Mouse (Mus musculus) left cerebral cortex, adult 8-10 months (tissue): Measurements from ENCODE around the gene Dffa. TPM values are rescaled to one million over a fixed set of nuclear protein-coding genes. Genes with fewer than 3 reads are reported as not detected.
"Not testable (repeated sequence)": the region's sequence is repeated elsewhere in the genome, so short reads cannot be mapped to it uniquely, and the experiment has no call there.

Experiments
- DNase-seq, 2 experiments: peaks; one replicate each; pipeline ENCODE4 v3.0.0; 2022; ENCODE audit warnings: low spot score in 2 of 2
- total RNA-seq, 4 experiments: library from RNA; stranded (reverse); gene quantifications; 2 replicates each; pipeline ENCODE4 v1.2.4; 2022

The Dffa gene
- total RNA-seq, 4 experiments from 2014 or later = 55.8 to 62.6 (median 58.1) TPM

DNA sequence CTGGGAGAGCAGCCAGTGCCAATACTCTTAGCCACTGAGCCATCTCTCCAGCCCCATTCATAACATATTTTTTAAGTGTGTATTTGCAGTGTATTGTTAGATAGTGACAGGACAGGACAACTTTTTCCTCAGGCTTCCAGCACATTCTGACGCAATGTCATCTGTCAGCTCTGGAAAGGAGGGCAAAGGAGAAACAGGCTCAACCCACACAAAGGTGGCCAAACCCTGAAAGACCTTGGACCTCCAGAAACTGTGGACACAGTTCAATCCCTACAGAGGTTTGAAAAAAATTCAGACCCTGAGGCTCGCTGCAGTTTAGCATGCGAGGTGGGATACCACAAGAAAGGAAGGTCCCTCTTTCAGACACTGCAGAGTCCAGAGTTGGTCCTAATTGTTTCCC lies 6.0 kb upstream of the Dffa start:
- no peak for DNase-seq

DNA sequence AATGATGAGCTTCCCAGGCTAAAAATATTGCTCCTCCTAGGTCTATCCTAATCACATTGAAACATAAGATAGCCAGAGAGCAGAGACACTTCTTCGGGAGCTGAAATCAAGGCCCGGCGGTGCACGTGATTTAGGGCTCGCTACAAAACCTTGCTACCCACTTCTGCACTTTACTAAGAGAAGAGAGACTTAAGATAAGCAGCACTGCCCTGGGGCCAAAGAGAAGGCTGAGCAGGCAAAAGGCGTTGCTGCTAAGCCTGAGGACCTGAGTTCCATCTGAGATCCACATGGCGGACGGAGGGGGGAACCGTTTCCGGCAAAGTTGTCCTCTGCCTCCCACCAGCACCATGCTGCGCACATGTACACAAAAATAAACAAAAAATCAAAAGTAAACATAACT lies 5.4 kb upstream of the Dffa start:
- no peak for DNase-seq

DNA sequence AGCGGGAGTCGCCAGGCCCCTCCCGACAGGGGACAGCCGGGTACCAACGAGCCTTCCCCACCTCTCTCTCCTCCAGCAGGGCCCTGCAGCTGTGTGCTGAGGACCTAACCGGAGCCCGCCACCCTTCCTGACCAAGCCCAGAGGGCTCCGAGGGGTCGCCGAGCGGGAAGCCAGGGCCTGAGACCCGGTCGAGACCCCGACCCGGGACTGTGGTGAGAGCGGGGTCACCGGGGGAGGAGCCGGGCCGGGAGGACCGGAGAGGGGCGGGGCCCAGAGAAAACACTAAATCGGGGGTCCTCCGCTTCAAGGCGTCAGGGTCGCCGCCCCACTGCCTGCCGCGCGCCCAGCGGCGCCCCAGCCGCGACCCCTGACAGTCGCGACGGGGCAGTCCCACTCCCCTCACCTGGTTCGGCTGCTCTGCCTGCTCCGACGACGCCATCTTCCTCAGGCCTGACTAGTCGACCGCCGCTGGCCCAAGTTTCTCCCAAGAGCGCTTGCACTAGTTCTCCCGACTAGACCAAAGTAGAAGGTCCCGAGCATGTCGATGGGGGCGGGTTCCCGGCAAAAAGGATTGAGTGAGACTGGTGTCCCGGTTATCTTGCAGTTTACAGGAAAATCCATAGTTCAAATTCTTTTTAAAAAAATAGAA lies 4.5 kb upstream of the Dffa start, which contains the start of gene Pex14:
Gene Pex14, minus strand, starts transcription at position 508 of the 649 bp plus-strand sequence.
- DNase-seq = peak; percentile 80 to 87

DNA sequence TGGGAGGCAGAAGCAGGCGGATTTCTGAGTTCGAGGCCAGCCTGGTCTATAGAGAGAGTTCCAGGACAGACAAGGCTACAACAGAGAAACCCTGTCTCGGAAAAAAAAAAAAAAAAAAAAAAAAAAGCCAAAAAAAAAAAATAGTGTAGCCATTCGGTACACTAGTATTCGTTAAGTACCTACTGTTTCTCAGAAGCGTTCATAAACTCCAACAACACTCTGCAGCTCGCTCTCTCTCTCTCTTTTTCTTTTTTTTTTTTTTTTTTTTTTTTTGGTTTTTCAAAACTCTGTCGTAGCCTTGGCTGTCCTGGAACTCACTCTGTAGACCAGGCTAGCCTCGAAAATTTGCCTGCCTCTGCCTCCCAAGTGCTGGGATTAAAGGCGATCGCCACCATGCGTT lies 3.5 kb upstream of the Dffa start:
- DNase-seq = not testable (repeated sequence)

DNA sequence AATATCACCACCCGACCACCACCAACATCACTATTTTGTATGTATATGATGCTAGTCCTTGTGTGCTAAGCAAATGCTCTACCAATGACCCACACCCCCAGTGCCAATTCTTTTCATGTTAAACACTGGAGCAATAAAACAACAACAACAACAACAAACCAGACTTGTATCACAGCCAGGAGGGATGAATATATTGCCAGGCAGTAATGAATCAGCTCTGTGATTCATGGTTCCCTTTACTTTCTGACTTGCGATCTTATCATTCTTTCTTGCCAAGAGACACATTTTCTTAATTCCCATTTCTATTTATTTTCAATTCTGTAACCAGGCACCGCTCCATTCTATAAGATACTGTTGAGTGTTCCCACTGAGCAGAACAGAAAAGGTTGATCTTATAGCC lies 2.5 kb upstream of the Dffa start:
- DNase-seq = no peak

DNA sequence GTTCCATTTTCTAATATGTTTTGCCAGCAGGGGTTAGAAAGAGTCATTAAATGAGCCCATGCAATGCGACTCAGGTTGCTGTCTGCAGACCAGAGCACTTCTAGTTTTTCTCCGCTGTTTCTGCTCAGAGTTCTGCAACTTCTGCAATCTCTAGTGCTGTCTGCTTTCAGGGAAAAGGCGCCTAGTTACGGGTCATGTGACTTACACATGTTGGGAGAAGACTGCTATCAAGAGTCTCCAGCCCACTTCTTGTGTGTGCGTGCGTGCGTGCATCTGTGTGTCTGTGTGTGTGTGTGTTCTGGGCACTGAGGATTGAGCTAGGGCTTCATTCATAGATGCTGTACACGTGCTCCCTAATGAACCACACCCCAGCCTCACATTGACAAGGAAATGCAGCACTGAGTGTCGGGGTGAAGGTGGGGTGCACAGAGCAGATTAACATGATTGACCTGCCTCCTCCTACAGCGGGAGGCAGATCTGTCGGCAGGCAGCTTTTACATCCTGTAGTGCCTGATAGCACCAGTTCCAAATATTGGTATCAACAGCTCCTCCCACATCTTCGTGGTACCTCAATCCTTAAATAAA lies 16.1 kb downstream of the Dffa start:
- not testable (repeated sequence) for DNase-seq

DNA sequence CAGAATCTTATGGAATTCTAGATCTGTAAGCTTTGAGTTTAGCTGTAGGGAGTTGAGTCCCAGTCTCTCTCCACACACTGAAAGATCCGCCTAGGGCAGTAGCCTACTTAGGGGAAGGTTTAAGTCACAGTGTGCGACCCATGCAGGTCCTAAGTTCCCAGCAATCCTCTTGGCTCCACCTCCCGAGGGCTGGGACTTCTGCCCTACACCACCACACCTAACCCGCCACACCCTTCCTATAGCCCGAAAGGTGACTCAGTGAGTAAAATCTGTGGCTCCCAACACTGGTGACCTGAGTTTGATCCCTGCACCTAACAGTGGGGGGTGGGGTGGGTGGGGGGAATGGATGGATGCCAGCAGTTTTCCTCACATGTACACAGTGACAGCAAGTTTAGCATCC lies 19.5 kb downstream of the Dffa start:
- no peak for DNase-seq

DNA sequence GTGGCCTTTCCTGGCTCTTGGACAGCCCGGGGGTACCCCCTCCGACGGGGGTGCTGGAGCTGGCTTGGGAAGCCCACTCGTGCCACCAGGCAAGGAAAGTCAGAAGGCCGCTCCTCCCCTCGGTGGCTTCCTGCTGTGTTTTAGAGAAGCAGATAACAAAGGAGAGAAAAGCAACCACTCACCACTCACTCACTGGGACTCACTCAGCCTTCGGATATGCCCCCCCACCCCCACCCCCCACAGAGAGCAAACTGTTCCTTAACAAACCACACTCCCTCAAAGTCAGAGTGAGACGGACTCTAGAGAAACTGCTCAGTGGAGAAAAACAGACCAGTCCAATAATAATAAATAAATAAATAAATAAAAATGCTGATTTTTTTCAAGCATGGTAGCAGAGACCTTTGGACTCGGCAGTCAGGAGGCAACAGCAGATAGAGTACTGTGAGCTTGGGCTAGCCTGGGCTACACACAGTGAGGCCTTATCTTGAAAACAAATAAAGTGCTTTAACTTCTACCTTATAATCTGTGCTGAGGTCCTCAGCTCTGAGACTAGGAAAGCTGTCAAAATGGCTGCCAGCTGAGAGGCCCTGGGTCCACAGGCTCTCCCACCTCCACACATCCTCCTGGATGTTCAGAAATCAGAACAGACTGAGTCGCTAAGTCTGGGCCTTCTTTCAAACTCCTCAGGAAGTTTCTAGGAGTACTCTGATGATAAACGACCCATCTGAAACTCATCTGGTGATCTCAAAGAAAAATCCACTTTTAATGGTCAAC lies 21.6 kb downstream of the Dffa start:
- no peak for DNase-seq

DNA sequence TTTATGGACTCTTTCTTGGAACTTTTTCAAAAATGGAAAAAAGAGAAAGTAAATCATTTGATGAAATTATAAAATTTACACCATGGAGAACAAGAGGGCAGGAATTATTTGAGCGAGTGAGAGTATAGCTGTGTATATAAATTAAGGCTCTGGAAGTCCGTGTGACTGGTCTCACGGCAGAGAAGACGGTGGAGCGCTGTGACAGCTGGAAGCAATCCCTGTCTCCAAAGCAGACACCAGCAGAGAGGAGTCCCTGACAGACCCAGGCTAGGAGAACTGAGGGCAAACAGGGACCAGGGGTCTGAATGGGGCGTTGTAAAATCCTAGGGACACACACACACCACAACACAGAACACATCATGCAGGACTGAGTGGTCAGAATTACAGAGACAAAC lies 22.2 kb downstream of the Dffa start:
- DNase-seq = no peak

DNA sequence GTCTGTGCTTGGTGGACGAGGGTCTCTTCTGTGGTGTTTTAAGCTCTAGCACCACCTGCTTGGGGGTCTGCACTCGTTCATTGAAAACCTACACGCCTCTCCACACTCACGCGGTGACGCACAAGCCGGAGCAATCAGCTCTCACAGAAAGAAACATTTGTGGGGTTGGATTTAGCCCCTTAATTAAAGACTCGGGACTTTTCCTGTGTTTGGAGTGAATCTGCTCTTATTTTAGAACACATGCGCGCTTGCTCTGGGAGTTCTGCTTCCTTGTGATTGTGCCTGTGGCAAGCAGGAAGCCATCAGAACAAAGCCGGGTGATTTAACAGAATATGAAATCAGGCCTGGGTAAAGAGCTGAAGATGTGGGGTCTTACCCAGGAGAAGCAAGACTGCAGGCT lies 22.7 kb downstream of the Dffa start, which contains the start of gene Cort:
Gene Cort, minus strand, starts transcription at position 101 of the 400 bp plus-strand sequence.
- DNase-seq = no peak

DNA sequence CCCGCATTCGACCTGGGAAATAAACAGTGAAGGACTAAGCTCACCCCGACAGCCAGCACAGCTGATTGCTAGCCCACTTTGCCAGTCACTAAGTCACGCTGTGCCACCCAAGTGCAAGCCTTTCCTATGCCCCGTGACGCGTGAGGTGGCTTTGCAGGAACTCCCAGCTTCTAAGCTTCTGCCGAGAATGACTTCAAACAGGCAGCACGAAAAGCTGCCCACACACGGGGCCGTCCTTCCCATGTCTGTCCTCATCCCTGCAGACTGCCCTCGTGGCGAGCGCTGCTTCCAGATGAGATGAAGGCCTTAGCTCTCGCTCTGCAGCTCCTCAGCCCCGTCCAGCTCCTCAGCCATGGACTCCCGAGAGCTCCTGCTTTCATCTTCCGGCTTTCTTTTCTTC lies 24.5 kb downstream of the Dffa start:
- no peak for DNase-seq

DNA sequence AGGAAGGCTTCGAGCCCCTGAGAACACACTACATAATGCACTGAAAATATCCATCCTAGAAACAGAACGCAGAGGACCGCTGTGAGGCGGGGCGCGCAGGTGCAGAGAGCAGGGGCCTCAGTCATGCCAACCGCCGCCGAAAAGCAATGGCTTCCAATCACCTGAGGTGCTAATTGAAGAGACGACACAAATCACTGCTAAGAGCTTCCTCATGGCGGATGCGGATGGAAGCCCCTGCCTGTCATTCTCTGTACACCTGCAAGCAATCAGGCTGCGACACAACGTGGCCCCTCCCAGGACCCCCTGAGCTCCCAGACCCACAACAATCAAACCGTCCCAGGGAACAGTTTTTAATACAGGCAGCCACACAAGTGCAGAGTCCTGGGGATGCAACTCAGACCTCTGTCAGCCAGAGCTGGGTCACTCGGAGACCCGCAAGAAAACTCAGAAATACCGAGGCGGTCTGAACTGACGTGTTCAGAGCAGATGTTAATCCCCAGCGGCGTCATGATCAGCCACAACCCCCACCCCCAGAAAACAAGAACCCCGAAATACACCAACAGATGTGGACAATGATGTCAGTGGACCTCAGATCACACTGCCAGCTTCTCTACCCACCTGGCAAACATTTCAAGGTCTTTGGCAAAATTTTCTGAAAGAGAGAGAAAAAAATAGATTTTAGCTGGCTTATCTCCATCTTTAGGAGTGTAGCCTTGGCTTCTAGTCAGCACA lies 27.2 kb downstream of the Dffa start:
- no peak for DNase-seq

DNA sequence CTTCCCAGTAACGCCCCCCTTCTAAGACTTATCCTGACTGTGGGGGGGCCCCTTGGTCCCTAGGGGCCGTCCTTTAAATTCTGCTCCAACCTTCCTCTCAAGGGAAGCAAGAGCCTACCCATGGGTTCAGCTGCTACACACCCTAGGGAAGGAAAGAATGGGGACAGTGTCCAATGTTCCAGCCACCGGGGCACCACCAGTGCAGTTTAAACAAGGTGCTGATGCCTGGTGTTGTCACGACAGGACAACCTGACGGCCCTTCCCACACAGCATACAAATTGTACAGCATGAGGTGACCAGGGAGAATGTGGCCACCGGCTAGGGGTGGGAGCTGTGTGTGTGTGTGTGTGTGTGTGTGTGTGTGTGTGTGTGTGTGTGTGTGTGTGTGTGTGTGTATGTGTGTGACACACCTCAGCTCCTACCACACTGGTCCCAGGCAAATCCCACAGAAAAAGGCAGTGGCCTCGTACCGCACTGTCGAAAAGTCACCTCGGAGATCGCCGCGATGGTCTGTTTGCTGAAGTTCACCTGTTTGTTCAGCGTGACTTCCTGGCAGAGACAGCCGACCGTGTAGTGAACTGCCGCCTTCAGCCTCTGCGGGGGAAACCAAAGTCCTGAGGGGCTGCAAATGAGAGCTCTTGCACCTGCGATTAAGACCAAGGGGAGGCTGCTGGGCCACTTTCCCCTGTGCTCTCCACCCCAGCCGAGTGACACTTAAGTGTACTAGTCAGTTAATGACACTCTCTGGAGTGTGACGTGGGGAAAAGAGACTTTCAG lies 28.0 kb downstream of the Dffa start:
- no peak for DNase-seq

DNA sequence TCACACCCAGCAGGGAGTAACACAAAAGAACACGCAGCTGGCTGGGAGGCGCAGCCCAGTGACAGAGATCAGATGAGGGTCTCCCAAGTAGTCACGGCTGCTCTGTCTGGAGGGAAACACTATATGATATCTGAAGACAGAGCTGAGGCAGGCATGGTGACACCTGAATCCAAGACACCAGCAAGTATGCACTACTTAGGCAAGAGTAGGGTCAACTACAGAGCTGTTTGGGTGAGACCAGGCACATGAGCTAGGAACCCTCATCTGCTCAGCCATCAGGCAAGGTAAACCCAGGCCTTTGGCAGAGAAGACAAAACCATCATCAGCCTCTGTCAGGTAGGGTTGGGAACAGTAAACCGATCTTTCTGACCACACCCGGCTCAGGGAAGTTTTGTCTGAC lies 29.4 kb downstream of the Dffa start:
- DNase-seq = no peak

DNA sequence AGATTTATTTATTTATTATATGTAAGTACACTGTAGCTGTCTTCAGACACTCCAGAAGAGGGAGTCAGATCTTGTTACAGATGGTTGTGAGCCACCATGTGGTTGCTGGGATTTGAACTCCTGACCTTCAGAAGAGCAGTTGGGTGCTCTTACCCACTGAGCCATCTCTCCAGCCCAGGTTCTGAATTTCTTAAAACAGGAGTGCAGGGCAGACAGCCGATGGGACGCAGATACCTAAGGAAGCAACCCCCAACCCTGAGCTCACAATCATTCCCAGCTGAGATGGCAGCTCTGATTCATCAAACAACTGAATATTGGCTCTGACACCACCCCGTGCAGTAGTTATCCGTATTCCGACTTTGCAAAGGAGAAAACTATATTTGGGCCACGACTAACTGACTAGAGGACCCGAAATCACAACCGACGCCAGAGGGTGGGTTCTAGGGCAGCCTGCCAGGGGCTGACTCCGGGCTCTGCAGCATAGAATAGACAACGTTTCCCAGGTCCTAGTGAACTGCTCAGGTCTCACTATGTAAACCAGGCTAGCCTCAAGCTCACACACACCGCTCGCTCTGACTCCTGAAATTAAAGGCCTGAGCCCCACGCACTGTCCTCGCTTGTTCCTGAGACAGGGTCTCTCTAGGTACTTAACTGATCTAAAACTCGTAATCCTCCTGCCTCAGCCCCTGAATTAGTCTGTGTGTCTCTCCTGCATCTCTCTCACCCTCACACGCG lies 32.3 kb downstream of the Dffa start:
- DNase-seq = no peak

DNA sequence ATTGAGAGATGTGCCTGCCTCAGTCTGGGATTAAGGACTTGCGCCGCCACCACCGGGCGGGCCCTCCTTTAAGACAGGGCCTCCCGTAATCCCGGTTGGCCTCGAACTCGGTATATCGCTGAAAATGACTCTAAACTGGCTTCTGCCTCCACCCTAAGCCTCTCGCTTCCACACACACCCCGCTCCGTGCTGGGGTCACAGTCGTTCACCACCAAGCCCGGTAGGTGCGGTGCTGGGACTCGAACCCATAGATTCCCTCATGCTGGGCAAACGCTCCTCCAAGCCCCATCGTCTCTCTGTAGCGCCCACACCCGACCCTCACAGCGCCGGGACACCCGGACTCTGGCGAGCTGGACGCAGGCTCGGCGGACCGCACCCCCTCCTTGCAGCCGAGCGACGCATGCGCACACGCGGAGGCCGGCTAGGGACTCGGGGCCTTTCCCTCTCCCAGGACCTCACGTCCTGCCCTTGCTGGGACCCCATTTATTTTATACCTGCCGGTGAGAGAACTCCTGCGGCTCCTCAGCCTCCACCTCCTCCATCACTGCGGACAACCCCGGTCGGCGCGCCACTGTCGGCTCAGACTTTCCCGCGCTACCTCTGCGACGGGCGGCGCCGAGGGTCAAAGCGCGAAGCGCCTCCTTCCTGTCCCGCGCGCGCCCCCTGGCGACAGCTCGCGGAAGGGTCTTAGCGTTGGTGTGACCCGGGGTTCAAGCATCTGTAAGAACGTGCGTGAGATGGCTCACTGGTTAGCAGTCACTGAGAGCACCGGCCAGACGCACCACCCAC lies 33.2 kb downstream of the Dffa start, which contains the start of gene Cenps:
Gene Cenps, minus strand, starts transcription at position 648 of the 789 bp plus-strand sequence.
- peak; percentile 86 to 90 for DNase-seq

DNA sequence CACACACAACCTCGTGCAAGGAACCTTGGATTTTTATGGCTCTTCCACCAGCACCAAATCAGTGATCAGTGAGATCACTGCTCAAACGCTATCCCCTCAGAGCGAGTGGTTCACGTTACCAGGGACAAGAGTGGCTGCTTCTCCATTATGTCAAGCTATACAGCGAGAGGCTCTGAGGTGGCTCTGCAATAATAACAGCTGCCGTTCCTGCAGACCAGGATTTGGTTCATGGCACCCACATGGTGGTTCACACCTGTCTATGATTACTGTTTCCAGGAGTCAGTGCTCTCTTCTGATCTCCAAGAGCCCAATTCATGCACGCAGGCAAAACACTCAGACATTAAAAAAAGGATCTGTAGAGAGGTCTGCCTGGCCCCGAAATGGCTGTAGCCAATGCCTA lies 34.6 kb downstream of the Dffa start:
- no peak for DNase-seq

DNA sequence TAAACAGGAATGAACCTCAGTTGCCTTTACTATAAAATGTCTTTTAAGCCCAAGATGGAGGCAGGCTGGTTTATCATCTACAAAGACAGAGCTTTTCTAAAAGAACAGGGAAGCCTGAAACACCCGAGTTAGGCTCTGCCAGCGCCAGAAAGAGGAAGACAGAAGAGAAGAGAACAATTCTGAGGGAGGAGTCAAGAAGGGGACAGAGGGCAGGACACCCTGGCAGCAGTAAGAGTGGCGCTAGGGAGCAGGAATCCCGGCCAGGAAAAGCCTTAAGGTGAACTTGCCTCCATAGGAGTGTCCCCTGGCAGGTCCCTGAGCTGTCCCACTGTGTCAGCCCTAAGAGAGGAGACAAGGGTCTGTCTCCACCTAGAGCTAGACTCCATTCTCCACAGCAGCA lies 39.6 kb downstream of the Dffa start:
- DNase-seq = no peak

DNA sequence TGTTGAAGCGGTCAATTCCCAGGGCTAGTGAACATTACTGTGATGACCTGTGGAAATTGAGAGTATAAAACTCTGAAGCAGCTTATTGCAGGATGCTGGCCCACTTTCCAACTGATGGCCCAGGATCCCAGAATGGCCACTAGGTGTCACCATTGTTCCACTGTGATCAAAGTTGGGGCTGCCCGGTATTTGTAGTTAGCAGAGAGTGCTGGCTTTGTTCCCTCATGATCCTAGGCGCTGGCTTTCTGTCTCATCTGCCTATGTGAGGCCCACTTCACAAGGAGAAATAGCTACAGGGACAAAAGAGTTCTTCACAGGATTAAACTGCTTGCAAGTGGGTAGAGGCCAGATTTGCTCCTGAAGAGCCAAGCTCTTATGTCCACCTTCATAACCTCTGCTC lies 40.5 kb downstream of the Dffa start:
- peak; percentile 46 to 65 for DNase-seq

DNA sequence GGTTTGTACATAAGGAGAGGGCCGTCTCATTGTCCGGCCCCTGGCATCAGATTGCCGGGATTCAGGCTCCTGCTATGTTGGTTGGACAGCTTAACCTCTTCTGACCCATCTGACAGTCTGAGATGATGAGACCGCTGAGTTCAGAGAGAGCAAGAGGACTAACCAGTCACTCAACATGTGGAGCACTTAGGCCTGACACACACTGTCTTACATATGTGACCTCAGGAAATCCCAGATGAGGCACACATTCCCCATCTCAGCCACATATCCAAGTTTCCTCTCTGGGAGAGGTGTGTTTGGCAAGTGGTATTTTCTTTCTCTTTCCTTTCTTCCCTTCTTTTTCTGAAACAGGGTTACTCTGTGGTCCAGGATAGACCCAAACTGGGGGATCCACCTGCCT lies 41.2 kb downstream of the Dffa start:
- DNase-seq = no peak
